Mouse (Mus musculus) fat pad, adult 2 months (tissue): ENCODE measurements around the gene Pex14.

Source experiments
- DNase-seq: peaks from one replicate; pipeline ENCODE4 v3.0.0-alpha.2; 2011; ENCODE audit warnings: low read depth, low spot score; ENCODE audit errors: extremely low read depth

Gene Pex14

DNA sequence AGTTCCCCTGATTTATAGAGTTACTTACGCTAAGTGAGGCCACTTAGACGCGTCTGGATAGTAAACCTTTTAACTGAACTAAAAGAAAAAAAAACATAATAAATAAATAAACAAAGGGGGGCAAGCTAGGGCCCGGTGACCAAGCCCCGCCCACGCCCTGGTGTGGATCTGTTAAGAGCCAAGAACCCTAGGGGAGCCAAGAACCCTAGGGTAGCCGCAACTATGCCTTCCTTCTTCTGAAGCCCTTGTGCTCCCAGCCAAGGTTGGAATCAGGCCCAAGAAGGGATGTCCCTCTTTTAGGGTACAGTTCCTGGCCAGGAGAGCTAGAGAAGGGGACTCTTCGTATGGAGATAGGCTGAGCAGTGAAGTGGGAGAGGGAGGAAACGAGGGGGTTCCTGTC lies 176.3 kb downstream of the Pex14 start:
- no peak for DNase-seq

DNA sequence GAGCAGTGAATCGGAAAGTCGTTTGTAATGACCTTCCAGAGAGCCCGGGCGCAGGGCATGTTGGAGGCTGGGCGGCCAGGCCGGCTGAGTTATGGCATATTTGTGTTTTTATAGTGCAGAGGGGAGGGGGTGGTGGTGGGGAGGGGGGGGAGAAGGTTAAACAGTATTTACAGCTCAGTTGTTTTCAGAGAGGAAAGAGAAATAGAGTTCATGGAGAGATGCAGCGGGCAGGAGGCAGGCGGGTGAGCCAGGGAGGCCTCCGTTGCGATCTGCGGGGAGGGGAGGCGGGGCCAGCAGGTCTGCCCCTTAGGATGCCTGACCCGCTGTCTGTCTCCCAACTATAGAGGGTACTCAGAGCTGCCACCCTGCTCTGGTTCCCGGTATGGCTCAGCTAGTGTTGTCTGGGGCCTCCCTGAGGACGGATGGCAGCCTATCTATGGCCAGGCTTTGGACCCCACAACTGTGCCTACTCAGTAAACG lies 177.4 kb downstream of the Pex14 start:
- DNase-seq, result no peak

DNA sequence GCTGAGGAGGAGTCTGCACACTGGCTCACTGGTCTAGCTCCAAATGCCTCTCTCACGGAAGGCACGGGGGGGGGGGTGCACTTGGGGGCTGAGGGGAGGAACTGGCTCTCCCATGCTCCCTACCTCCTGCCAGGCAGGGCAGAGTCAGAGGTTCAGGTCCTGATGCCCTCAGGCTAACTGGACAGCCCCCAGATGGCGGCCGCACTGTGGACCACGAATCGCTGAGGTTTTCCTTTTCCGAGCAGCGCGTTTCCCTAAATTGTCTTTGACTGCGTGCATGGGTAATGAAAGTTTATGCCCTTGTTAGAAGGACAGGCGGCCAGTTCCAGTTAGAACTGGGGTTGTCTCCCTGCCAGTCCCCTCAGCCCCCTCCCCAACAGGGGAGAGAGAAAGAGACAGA lies 179.1 kb downstream of the Pex14 start:
- DNase-seq, result no peak

DNA sequence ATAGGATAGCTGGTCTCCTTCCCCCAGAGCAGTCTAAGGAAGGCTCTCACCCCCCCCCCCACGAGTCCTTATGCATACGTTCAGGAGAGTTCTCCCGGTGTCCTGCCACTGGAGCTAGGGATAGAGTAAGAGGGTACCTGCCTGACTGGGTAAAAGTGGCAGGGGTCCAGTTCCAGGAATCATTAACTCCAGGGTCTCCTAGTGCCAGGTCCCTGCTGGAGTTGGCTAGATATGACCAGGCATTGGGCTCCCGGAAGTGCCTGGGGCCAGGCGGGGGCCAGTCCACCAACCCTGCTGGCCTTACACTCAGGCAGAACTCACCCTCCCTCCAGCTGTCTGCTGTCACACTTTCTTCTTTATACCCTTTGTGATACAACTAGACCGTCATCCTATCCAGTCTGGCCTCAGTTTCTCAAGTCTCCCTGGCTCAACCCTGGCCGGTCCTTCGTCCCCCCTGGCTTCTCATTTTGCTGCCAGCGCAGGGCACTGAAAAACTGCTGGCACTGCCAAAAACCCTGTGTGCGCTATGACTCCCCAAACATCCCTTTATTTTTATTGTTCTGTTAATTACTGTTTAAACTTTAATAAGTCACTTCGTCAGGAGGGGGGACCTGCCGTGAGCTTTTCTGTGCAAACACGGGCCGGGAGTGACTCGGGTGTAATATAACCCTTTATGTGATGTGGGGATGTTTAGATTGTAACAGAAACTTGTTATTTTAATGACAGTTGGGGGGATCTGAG lies 180.8 kb downstream of the Pex14 start:
- no peak for DNase-seq

DNA sequence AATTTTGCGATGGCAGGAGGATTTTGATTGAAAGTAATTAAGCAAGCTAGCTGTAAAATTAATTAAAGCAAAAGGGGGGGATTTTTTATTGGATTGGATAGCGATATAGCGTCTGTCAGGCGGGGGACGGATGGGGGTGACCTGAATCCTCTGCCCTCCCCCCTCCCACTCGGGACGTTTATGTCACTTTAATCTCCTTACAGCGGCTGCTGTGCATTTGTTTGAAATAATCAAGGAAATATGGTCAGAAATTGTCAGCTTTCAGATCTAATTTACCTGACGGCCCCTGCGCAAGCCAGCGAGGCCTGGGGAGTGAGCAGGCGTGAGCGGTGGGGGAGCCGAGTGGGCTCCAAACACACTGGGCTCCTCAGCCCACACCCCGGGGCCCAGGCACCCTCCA lies 183.8 kb downstream of the Pex14 start:
- DNase-seq, result no peak

DNA sequence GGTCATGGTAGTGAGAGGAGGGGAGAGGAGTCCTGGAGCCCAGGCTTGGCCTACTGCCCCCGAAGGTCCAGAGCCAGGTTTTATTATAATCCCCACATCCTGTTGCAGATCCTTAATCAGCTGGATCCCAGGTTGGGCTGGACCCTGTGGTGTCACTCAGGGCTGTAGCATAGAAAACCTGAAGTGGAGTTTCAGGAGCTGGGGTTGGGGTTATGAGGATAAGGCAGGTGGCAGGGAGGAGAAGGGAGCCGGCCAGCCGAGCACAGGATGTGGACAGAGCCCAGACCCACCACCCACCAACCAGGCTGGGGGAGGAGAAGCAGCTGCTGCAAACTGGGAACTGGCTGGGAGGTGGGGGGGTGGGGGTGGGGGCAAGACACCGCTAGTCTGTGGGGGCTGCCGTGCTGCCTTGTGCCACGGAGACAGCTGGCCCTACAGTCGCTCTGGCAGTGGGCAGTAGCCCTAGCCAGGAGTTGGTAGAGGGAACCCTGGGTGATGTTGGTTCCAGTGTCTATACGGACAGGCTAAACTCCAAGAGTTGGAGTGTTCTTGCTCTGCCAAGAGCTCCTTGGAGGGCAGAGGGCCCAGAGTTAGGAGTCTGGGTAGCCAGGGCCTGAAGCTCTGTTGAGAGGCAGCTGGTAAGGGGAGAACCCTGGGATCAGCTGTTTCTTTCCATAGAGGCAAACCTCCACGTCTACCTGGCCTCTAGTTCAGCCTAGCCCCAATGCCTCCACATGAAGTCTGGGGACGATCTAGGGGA lies 184.6 kb downstream of the Pex14 start:
- no peak for DNase-seq

DNA sequence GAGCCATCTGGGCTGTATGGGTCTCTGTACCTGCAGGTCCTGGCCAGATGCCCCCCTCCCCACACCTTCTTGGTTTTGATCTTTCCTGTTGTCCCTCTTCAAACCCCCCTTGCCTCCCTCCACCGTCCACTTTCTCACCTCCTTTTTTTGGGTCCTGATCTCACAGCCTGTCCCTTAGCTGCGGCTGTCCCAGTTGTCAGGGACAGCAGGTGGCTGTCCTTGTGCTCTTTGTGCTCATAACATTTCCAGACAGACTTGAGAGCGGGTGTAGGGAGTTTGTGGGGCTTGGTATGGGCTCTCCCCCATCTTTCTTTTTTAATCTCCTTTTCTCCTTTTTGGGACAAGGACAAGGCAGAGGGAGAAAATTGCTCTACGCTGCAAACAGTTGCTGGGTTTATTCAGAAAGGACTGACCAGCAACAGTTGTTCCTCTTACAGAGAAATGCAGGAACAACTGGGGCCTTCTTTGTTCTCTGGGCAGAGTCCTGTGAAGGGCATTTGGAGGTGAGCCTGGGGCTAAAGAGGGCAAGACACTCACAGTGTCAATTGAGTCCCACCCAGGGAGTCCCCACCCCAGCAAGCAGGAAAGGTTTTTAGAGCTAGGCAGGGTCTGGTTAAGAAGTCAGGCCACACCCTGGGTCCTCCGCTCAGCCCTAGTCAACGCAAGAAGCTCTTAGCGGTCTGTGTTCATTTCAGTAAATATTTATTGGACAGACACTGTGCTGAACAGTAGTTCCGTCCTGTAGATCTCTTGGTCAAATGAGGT lies 186.7 kb downstream of the Pex14 start:
- DNase-seq, result no peak

DNA sequence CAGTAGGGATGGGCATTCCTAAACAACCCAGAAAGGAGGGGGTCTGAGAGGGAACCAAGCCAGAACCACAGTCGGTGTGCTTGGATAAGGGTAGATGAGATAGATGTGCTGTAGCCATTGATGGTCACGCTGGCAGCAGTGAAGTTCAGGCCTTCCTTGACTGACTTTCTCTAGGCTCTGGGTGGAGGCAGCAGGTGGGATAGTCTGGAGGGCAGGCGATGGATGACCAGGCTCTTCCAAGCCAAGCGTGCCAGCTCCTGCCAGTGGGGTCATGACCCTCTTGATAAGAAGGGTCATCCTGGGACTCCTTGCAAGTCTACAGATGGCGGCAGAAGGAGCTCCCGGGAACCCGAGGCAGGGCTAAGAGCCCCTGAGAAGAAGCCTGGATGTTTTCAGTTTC lies 187.5 kb downstream of the Pex14 start:
- DNase-seq, result no peak
